Mouse (Mus musculus) embryo, embryonic 11 days (tissue): ENCODE measurements around the gene Wipf2.

Experiments used
- DNase-seq: peaks from one replicate; pipeline ENCODE4 v3.0.0-alpha.2; 2015

Wipf2 gene

DNA sequence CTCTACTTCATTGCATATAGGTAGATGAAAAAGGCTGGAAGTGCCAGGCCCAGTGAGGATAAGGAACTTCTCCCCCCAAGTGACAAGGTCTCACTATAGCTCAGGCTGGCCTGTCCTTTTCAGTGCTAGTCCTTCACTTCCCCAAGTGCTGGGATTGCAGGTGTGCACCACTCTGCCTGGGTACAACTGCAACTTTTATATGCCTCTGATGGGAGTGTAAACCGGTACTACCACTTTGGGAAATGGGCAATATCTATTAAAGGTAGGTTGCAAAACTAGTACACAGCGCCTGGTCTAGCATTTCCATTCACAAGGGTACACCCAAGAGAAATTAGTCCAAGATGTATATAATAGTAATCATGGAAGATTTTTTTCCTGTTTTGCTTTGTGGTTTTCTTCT, 8.8 kb upstream of the Wipf2 start:
- no peak for DNase-seq

DNA sequence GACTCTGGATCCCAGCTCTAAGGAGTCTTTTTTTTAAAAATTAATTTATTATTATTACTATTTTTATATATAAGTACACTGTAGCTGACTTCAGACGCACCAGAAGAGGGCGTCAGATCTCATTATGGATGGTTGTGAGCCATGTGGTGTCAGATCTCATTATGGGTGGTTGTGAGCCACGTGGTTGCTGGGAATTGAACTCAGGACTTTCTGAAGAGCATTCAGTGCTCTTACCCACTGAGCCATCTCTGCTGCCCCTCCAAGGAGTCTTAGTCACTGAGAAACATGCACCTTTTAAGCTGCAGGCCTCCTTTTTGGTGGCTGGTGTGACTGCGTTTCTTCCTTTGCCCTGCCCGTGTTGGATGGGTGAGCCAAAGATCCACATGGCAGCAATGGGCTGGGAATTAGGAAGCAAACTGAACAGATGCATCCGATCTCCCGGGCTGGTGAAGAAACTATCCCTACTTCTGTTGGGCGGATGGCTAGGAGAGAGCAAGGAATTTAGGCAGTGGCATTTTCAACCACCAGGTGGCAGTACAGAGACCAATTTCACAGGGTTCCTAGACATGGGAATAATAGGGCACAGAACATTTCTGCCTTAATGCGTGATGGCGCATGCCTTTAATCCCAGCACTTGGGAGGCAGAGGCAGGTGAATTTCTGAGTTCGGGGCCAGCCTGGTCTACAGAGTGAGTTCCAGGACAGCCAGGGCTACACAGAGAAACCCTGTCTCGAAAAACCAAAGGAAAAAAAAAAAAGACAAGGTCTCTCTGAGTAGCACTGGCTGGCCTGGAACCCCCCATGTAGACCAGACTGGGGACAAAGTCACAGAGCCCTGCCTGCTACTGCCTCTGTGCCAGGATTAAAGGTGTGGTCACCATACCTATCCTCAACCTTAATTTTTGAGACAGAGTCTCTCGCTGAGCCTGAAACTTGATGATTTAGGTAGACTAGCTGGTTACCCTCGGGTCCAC, 4.4 kb upstream of the Wipf2 start:
- DNase-seq: peak; percentile 90

- DNase-seq: peak; percentile 89
These were observed 452 bp downstream of the Wipf2 start for GRCm38 (mm10) chr11:98863751-98864429.

DNA sequence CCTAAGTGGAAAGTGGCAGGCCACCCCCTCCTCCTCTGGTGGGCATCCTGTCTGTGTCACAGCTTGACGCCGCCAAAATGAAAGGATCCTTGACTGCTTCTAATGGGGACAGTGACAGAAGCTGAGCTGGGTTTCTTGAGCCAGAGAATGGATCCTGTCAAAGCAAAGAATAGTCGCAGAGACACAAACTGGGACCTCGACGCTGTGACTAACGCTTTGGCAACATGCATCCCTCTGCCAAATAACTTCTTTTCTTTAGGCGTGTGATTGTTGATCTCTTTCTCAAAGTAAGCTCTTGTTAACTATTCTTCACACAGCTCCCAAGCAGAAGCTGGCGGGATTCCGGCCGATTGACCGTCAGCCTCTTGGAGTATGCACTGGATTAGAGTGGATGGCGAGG, 3.9 kb downstream of the Wipf2 start:
- DNase-seq: peak; percentile 29

- DNase-seq: no peak
These were observed 6.5 kb downstream of the Wipf2 start for GRCm38 (mm10) chr11:98869906-98870305.

GRCm38 (mm10) chr11:98870791-98871190, 7.4 kb downstream of the Wipf2 start:
- no peak for DNase-seq

- DNase-seq: no peak
These were observed 8.0 kb downstream of the Wipf2 start for GRCm38 (mm10) chr11:98871416-98871815.

- DNase-seq: no peak
These were observed 8.6 kb downstream of the Wipf2 start for GRCm38 (mm10) chr11:98872040-98872439.

DNA sequence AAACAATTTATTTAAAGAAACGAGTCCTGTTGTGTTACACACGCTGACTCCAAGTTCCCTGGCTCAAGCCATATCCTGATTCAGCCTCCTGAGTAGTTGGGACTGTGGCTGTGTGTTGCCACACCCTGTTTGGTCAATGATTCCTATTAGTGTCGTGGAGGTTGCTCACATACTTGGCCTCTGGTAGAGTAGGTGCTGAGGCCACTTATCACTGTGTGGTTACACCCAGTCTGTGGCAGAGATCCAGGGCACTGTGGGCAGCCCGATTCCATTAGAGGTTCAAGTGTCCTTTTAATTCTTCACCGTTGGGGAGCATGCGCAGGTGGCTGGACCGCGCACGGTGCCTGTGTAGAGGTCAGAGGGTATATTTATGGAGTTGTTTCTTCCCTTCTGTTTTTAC, 10.5 kb downstream of the Wipf2 start:
- no peak for DNase-seq

GRCm38 (mm10) chr11:98877001-98877400, 13.6 kb downstream of the Wipf2 start:
- no peak for DNase-seq

DNA sequence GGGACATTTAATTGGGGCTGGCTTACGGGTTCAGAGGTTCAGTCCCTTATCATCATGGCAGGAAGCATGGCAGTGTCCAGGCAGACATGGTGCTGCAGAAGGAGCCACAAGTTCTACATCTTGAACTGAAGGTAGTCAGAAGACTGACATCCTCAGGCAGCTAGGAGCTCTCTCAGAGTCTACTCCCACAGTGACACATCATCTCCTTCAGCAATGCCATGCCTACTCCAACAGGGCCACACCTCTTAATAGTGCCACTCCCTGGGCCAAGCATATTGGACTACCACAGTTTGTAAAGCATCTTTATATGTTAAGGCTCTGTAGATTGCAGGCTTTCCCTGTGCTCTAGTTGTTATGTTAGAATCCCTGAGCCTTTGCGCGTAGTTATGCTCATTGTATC, 24.3 kb downstream of the Wipf2 start:
- no peak for DNase-seq

- DNase-seq: no peak
These were observed 25.6 kb downstream of the Wipf2 start for GRCm38 (mm10) chr11:98889077-98889476.

- DNase-seq: no peak
These were observed 26.5 kb downstream of the Wipf2 start for GRCm38 (mm10) chr11:98889977-98890376.

DNA sequence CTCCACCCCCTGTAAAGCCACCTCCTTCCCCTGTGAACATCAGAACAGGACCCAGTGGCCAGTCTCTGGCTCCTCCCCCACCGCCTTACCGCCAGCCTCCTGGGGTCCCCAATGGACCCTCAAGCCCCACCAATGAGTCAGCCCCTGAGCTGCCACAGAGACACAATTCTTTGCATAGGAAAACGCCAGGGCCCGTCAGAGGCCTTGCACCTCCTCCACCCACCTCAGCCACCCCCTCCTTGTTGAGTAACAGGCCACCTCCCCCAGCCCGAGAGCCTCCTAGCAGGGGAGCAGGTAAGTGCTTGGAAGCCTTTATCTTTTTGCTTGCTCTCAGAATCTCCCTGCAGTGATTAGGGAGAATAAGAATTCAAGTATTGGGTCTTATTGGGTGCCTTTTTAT, 29.0 kb downstream of the Wipf2 start:
- no peak for DNase-seq

- DNase-seq: no peak
These were observed 37.2 kb downstream of the Wipf2 start for GRCm38 (mm10) chr11:98900529-98901125.

DNA sequence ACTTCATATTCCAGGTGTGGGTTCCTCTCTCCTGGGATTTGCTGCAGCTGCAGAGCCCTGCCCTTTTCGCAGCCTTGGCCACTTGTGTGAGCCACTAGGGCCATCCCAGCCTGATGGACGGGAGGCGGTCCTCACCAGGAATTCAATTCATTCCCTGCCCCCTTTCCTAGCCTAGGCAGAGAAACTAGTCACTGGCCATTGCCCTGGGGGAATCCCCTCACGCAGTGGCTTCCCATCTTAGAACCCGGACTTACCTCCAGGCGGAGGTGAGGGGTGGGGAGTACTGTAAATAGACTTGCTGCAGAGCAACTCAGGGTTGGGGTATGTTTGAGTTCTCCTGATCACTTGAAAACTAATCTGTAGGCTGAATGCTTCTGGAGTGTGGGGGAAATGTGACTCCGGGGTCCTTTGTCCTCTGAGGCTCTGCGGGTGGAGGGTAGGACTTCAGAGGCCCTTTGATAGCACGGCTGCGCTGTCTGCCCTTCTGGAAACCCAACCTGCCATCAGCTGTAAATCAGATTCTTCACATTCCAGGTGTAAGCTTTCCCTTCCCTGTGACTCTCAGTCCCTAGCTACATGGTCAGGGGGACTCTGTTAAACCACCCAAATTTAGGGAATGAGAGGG, 39.3 kb downstream of the Wipf2 start:
- DNase-seq: peak; percentile 77

DNA sequence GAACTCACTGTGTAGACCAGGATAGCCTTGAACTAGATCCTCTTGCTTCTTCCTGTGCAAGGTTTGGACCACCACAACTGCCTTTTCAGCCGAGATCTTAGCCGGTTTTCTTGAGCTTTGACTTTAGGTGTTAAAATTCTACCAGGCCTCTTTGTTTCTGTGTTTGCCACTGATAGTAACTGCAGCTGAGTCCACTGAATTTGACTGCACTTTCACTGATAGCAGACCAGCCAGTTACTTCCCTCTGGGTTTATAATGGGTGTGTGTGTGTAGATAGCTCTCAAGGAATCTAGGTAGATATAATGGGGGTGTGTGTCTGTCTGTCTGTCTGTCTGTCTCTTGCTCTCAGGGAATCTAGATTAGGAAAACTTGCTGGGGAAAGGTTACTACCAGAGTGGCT, 41.1 kb downstream of the Wipf2 start:
- DNase-seq: no peak

GRCm38 (mm10) chr11:98905033-98905432, 41.6 kb downstream of the Wipf2 start:
- DNase-seq: no peak

DNA sequence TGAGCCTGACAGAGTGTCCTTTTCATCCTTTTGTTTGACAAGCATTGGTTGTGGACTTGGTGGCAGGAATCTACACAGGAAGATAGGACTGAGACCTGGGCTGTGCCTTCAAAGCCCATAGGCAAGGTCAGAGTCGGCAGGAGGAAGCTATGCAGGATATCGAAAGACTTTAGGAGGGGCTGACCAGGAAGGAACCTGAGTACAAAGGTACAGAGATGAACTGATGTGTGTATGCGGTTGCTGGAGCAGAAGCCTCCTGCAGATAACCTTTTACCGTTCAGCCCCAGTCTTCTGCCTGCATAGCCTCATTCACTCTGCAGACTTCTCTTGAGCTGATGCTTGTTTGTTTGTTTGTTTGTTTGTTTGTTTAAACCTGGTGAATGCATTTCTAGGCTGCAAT, 42.1 kb downstream of the Wipf2 start:
- DNase-seq: no peak

GRCm38 (mm10) chr11:98907063-98907436, 43.6 kb downstream of the Wipf2 start:
- no peak for DNase-seq

DNA sequence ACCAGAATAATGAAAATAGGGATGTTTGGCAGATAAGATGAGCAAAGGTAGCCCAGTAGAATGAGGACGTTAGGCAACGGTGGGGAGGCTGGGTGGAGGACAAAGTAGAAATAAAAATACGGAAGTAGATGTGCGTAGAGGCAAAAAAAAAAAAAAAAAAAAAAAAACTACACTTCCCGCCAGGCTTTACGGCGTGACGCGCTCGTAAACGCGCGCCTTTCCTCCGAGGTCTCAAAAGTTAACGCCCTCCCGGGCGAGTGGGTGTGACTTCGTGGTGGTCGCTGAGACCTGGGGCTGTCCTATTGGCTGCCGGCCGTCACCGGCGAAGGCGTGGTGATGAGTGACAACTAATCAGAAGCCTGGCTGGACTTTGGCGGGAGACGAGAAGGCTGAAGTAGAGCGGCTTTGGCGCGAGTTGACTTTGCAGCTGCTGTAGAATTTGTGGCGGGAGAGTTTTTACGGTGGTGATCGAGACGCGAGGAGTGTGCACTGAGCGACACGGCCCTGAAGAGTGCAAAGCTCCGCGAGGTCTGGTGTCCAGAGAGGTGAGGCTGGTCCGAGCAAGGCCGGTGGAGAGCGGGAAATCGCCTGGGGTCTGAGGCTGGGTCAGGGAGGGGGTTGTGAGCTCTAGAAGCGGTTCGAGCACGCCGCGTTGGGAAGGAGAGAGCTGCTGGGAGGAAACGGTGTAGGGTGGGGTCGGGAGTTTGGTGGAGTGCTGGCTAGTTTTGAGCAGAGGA, 44.2 kb downstream of the Wipf2 start, which contains the start of gene Cdc6:
Gene Cdc6, plus strand, starts transcription at position 365 of the 737 bp plus-strand sequence.
- peak; percentile 100 for DNase-seq

DNA sequence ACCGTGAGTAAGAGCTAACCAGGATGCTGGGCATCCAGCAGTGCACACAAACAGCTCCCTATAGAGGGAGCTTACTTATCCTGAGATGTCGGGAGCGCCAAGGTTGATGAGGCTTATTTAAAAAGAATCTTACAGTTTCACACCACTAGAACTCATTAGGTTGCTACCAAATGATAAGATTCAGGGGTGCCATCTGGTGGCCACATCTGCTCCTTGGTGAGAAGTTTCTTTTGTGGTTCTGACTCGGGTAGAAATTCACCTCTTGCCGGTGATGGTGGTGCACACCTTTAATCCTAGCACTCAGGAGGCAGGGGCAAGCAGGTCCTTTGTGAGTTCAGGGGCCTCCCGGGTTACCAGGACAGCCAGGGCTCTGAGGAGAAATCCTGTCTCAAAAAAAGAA, 46.2 kb downstream of the Wipf2 start:
- DNase-seq: peak; percentile 74
